Mouse (Mus musculus) heart, embryonic 10.5 days (tissue): ENCODE data around the gene Mknk1. TPM values are rescaled to one million over a fixed set of nuclear protein-coding genes. Genes with fewer than 3 reads are reported as not detected.
A peak's percentile ranks its signal among the peaks of the same experiment; 100 is the strongest.

Experiments
- DNase-seq: peaks from one replicate; pipeline ENCODE4 v3.0.0-alpha.2; 2017; ENCODE audit warnings: low spot score
- H3K27ac ChIP-seq: fragments of 300-500 bp; sonication (generic); 2 replicates; pipeline ENCODE4 v1.5.1; 2016; ENCODE audit warnings: mild to moderate bottlenecking
- H3K27me3 ChIP-seq: fragments of 300-500 bp; sonication (generic); 2 replicates; pipeline ENCODE4 v1.6.1; 2016; ENCODE audit warnings: mild to moderate bottlenecking; ENCODE audit not compliant: poor library complexity, insufficient read depth, severe bottlenecking
- H3K36me3 ChIP-seq: fragments of 300-500 bp; sonication (generic); 2 replicates; pipeline ENCODE4 v1.6.1; 2016; ENCODE audit warnings: mild to moderate bottlenecking, moderate library complexity
- H3K4me1 ChIP-seq: fragments of 300-500 bp; sonication (generic); 2 replicates; pipeline ENCODE4 v1.6.1; 2016; ENCODE audit warnings: mild to moderate bottlenecking
- H3K4me3 ChIP-seq: fragments of 300-500 bp; sonication (generic); 2 replicates; pipeline ENCODE4 v1.5.1; 2016; ENCODE audit warnings: mild to moderate bottlenecking, moderate library complexity
- H3K9me3 ChIP-seq: fragments of 300-500 bp; sonication (generic); 2 replicates; pipeline ENCODE4 v1.6.1; 2016; ENCODE audit warnings: mild to moderate bottlenecking, moderate library complexity
- WGBS: fragments of 180-500 bp; shearing (Covaris S2); methylation state at CpG from one replicate; pipeline ENCODE4 v1.1.7; 2016; 5-methylcytosine and 5-hydroxymethylcytosine counted together
- polyA plus RNA-seq: library from polyadenylated mRNA; unstranded; fragments of >200 nt; fragmentation: Nextera tagmentation; extraction: Ambion mirVana; gene quantifications from 2 replicates; pipeline ENCODE4 v1.2.1, GENCODE M21; 2016

Mknk1 gene
- polyA plus RNA-seq, 1 experiment from 2014 or later = 23.0 TPM

GRCm38 (mm10) chr4:115878828-115879227, 39.8 kb downstream of the Mknk1 start:
- 52% methylated on average over 9 of the region's 9 CpGs for WGBS
- no peak for DNase-seq
- H3K4me1 ChIP-seq = peaks cover 16% of the 10 kb centered on the region
- no peak overlapping the region for H3K27ac ChIP-seq
- peaks cover 49% of the 10 kb centered on the region for H3K27me3 ChIP-seq
- peaks cover 29% of the 10 kb centered on the region; the same call in 1 of the 2 replicates for H3K36me3 ChIP-seq
- H3K9me3 ChIP-seq = no peaks in the 10 kb centered on the region
- H3K4me3 ChIP-seq = peak overlapping the region; percentile 33; the same call in 1 of the 2 replicates

- 50% methylated on average over 1 of the region's 1 CpGs for WGBS
- Histone ChIP-seq H3K36me3 (peaks cover 8% of the 10 kb centered on the region; the same call in 1 of the 2 replicates), H3K4me3 (no peak overlapping the region), H3K9me3 (no peaks in the 10 kb centered on the region), H3K27me3 (peaks cover 55% of the 10 kb centered on the region), H3K27ac (no peak overlapping the region), H3K4me1 (peaks cover 16% of the 10 kb centered on the region)
- DNase-seq = no peak
These were observed 42.2 kb downstream of the Mknk1 start for GRCm38 (mm10) chr4:115881183-115881582.

DNA sequence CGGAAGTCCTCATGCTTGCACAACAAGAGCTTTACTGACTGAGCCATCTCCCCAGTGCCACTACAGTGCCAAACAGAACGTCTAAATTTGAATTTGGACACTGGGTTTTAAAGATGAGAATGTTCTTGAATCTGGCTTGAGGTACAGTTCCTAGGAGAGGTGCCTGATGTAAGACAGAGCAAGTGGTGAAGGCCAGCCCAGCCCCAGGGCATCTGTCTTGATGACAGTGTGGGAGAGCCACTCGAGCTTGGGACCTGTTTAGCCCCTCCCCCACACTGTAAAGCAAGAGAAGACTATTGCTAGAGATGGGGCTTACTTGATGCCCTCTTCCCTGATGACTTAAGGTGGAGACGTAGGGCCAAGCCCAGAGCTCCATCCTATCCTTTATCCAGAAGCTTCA, 43.2 kb downstream of the Mknk1 start:
- Histone ChIP-seq H3K9me3 (no peaks in the 10 kb centered on the region), H3K27me3 (peaks cover 47% of the 10 kb centered on the region), H3K27ac (no peak overlapping the region), H3K4me1 (peaks cover 16% of the 10 kb centered on the region), H3K36me3 (no peaks in the 10 kb centered on the region), H3K4me3 (no peak overlapping the region)
- WGBS = 57% methylated on average over 4 of the region's 4 CpGs
- no peak for DNase-seq

DNA sequence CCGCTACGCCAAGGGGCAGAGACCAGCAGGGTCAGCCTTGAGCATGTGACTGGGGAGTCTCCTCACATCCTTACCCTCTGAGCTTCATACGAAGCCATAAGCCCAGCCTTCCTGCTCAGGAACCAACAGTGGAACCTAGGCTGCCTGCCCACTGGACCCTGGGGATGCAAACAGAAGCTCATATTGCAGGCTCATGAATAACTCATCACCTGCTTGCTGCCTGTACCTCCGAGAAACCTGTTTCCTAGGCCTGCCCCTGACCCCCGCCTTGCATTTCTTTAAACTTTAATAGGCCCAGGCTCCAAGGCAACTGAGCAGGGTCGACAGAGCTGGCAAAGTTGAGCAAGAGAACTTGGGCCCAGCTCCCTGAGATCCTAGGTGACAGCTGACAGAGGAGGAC, 45.0 kb downstream of the Mknk1 start, which contains the start of gene Kncn:
TSS of gene Kncn (plus strand) at position 379 of the 400 bp plus-strand sequence.
- Histone ChIP-seq H3K9me3 (no peaks in the 10 kb centered on the region), H3K4me1 (peaks cover 2% of the 10 kb centered on the region), H3K4me3 (no peak within 1 kb of the TSS), H3K36me3 (no peaks in the 10 kb centered on the region), H3K27ac (no peak within 1 kb of the TSS), H3K27me3 (peaks cover 63% of the 10 kb centered on the region)
- no peak for DNase-seq
- 72% methylated on average over 6 of the region's 6 CpGs for WGBS

GRCm38 (mm10) chr4:115885846-115886245, 46.8 kb downstream of the Mknk1 start:
- Histone ChIP-seq H3K36me3 (no peaks in the 10 kb centered on the region), H3K27me3 (peaks cover 67% of the 10 kb centered on the region), H3K4me3 (no peak overlapping the region), H3K4me1 (peaks cover 10% of the 10 kb centered on the region), H3K9me3 (no peaks in the 10 kb centered on the region), H3K27ac (no peak overlapping the region)
- 68% methylated on average over 3 of the region's 3 CpGs for WGBS
- DNase-seq = no peak

GRCm38 (mm10) chr4:115886875-115887274, 47.9 kb downstream of the Mknk1 start:
- no peak overlapping the region for H3K4me3 ChIP-seq
- no peak for DNase-seq
- peaks cover 11% of the 10 kb centered on the region for H3K4me1 ChIP-seq
- no peaks in the 10 kb centered on the region for H3K9me3 ChIP-seq
- no peaks in the 10 kb centered on the region for H3K36me3 ChIP-seq
- no peak overlapping the region for H3K27ac ChIP-seq
- WGBS = 57% methylated on average over 1 of the region's 1 CpGs
- peaks cover 72% of the 10 kb centered on the region for H3K27me3 ChIP-seq

DNA sequence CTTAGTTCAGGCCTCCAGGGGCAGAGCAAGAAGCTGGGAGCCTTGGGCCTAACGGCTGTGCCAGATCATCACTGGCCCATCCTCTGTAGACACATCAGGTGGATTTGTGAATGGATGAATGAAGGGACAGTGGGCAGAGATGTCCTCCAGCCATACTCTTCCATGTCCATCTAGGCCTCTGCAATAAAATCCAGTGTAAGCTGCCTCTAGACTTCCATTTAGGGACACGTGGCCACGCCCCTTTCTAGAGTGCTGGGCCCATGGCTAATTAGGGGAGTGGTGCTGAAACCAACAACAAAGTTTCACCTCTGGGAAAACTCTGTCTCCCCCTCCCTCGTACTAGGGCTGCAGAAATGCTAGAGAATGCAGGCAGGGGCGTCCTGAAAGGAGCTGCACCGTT, 51.1 kb downstream of the Mknk1 start:
- Histone ChIP-seq H3K27me3 (peaks cover 73% of the 10 kb centered on the region), H3K9me3 (no peaks in the 10 kb centered on the region), H3K36me3 (no peaks in the 10 kb centered on the region), H3K4me1 (peaks cover 11% of the 10 kb centered on the region), H3K4me3 (peak overlapping the region; percentile 56), H3K27ac (0 out of 2 replicates have a peak overlapping the region, but pooled peaks have one; percentile 16)
- 17% methylated on average over 6 of the region's 6 CpGs for WGBS
- no peak for DNase-seq

DNA sequence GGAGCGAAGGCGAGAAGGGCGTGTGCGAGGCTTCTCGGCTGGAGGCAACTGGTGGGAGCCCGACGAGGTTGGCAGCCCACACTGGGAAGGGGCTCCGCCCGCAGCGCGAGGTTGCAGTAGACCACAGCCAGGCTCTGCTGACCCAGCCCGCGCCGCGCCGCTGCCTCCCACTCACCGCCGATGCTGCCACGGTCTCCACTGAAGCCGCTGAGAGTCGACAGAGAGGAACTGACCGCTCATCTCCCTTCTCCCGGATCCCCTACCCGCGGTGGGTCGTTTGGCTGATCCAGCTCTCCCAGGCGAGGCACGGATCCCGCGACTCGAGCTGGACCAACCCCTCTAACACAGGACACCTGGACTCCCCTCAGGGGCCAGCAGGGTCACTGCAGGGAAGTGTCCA, 51.6 kb downstream of the Mknk1 start, which contains the start of gene 6430628N08Rik:
TSS of gene 6430628N08Rik (plus strand) at position 113 of the 400 bp plus-strand sequence.
- H3K27me3 ChIP-seq = peaks cover 73% of the 10 kb centered on the region
- peaks cover 11% of the 10 kb centered on the region for H3K4me1 ChIP-seq
- no peaks in the 10 kb centered on the region for H3K36me3 ChIP-seq
- H3K27ac ChIP-seq = 0 out of 2 replicates have a peak within 1 kb of the TSS, but pooled peaks have one; percentile 16
- H3K4me3 ChIP-seq = peak within 1 kb of the TSS; percentile 56
- no peaks in the 10 kb centered on the region for H3K9me3 ChIP-seq
- under 1% methylated on average over 31 of the region's 31 CpGs for WGBS
- DNase-seq = no peak

GRCm38 (mm10) chr4:115894281-115894680, 55.3 kb downstream of the Mknk1 start:
- no peak for DNase-seq
- Histone ChIP-seq H3K27ac (no peak overlapping the region), H3K9me3 (no peaks in the 10 kb centered on the region), H3K4me1 (peaks cover 21% of the 10 kb centered on the region), H3K36me3 (no peaks in the 10 kb centered on the region), H3K4me3 (no peak overlapping the region), H3K27me3 (peaks cover 92% of the 10 kb centered on the region)
- 16% methylated on average over 3 of the region's 3 CpGs for WGBS

DNA sequence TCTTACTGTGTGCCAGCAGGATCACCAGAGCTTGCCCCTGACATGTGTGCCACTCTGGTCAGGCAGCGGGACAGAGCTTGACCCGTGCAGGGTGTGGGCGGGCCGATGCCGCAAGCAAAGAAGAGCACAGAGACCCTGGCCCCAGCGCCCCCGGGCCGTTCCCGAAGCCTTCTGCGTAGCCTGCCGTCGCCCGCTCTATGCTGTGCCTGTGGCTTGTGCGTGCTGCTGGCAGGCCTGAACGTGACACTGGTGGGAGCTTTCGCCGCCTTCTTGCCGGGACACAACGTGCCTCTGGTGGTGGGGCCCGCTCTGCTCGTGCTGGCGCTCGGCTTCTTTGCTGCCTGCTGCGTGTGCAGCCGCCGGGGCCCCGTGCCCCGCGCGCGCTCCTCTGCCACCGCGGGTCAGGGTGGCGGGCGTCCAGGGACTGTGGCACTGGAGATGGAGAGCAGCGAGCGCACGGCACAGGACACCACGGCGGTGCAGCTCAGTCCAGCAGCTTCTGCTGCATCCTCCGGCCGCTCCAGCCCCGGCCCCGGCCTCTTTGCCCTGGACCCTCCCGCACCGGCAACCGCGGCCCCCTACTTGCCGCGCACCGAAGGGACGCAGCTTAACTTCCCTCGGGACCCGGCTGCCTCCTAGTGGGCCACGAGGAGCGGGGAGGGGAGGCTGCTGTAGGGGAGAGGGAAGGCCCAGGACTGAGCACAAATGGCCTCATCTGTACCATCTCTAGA, 59.1 kb downstream of the Mknk1 start:
- under 1% methylated on average over 56 of the region's 56 CpGs for WGBS
- no peak overlapping the region for H3K27ac ChIP-seq
- H3K27me3 ChIP-seq = peaks cover 93% of the 10 kb centered on the region
- peaks cover 10% of the 10 kb centered on the region for H3K4me1 ChIP-seq
- H3K9me3 ChIP-seq = no peaks in the 10 kb centered on the region
- peak overlapping the region; percentile 62 for H3K4me3 ChIP-seq
- no peak for DNase-seq
- H3K36me3 ChIP-seq = no peaks in the 10 kb centered on the region

- DNase-seq = peak; percentile 84
- H3K27me3 ChIP-seq = peaks cover 100% of the 10 kb centered on the region
- H3K27ac ChIP-seq = no peak overlapping the region
- no peaks in the 10 kb centered on the region for H3K36me3 ChIP-seq
- H3K9me3 ChIP-seq = no peaks in the 10 kb centered on the region
- peaks cover 8% of the 10 kb centered on the region for H3K4me1 ChIP-seq
- H3K4me3 ChIP-seq = no peak overlapping the region
- WGBS = 23% methylated on average over 5 of the region's 5 CpGs
These were observed 63.8 kb downstream of the Mknk1 start for GRCm38 (mm10) chr4:115902816-115903215.

GRCm38 (mm10) chr4:115904375-115904774, 65.4 kb downstream of the Mknk1 start:
- Histone ChIP-seq H3K27me3 (peaks cover 100% of the 10 kb centered on the region), H3K36me3 (no peaks in the 10 kb centered on the region), H3K27ac (no peak overlapping the region), H3K4me3 (no peak overlapping the region), H3K9me3 (no peaks in the 10 kb centered on the region), H3K4me1 (no peaks in the 10 kb centered on the region)
- no peak for DNase-seq
- WGBS = 12% methylated on average over 12 of the region's 12 CpGs

DNA sequence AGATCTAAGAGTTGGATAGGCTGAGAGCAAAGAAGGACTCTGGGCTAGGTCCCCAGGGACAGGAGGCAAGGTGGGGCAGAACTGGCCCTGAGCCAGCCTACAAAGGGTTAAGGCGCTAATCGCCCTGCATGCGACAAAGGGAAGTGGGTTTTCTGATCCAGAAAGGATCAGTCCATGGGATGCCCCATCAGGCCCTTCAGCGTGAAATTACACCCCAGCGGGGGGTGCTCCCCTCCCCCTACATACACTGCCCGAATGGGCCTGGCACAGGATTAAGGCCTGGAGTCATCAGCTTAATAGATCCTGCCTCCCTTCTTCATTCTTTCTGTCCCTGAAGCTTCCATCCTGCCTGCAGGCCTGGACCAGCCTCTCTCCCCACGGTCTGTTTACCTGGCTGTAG, 66.7 kb downstream of the Mknk1 start:
- DNase-seq = no peak

More for the DNA sequence above, 66.7 kb downstream of the Mknk1 start:
- Histone ChIP-seq H3K9me3 (no peaks in the 10 kb centered on the region), H3K27ac (no peak overlapping the region), H3K4me1 (no peaks in the 10 kb centered on the region), H3K27me3 (peaks cover 90% of the 10 kb centered on the region), H3K4me3 (no peak overlapping the region), H3K36me3 (no peaks in the 10 kb centered on the region)
- WGBS = 14% methylated on average over 7 of the region's 7 CpGs
